Mouse (Mus musculus) cerebellum, postnatal 10 days (tissue): ENCODE data around the gene Khnyn.

ENCODE experiments used
- DNase-seq, 2 experiments: peaks; one replicate each; pipeline ENCODE4 v3.0.0; 2021; ENCODE audit warnings: mixed read lengths in 2 of 2

The Khnyn gene

DNA sequence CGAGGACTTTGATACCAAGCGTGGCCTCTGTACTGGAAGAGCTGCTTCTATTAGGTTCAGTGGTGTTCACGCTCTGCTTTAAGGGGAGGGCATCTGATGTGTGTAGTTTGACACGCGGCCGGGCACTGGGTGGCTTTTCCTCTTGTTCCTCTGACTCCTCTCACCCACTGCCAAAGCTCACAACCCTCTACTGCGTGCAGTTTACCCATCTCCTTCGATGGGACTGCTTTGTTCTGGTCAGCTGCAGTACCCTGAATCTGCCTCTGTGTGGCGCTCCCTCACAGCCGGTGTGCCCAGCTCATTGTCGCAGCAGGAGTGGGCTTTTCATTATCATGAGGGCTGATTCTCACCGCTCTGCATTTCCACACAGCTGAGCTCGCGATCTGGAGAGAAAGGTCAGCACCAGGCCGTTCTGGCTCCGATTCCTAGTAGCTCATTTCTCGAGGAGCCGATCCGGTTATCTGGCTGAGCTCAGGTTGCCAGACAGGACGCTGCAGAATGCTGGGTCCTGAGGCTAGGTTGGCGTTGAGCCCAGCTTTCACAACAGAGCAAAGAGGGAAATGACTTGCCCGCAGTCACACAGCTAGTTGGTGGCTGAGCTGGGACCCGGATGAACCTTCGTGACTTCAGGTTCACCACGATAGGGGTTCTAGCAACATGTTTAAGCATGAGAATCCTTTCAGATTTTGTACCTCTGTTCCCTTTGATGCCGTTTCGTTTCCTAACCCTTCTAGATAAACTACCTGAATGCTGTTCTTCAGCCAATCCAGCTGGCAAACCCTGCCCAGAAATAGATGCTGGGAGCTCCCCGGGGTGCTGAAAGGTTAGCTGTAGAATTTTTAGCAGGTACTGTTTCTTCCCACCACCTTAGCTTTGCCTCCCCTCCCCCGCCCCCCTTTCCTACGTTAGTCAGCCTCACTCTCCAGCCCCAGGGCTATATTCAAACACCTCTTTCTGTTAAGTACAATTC lies 10.7 kb upstream of the Khnyn start:
- peak; percentile 93 to 96 for DNase-seq

DNA sequence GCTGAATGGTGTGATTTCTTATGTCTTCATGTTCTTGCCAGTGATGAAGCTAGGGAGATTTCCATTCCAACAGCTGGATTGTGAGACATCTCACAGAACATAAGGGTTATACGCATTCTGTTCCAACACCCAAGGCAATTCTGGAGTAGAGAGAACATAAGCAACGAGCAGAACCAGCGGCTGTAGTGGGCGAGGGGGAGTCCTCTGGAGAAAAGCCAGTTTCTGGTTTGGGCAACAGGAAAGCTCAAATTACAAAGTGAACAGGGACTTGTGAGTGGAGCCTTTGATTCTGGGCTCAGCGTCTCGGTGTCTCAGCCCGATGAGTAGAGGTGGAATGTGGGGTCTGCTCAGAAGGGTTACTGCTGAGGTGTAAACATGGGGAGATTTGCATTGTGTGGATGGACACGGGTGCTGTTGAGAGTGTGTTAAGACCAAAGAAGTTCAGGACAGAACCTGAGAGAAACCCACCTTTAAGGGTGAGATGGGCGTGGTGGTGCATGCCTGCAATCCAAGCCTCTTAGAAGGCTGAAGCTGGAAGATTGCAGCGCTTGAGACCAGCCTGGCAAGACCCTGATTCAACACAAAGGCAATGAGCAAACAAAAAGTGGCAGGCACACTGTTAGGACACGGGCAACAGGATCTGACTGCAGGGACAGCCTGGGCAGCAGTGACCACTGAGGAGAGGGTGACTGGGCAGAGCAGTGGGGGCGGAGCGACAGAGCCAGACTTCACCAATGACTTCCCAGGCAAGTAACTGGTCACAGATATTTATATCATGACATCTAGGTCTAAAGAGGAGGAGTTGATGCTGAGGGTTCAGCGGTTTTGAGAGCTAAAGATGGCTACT lies 7.1 kb upstream of the Khnyn start:
- peak in 1 of 2 experiments; percentile 44 for DNase-seq

DNA sequence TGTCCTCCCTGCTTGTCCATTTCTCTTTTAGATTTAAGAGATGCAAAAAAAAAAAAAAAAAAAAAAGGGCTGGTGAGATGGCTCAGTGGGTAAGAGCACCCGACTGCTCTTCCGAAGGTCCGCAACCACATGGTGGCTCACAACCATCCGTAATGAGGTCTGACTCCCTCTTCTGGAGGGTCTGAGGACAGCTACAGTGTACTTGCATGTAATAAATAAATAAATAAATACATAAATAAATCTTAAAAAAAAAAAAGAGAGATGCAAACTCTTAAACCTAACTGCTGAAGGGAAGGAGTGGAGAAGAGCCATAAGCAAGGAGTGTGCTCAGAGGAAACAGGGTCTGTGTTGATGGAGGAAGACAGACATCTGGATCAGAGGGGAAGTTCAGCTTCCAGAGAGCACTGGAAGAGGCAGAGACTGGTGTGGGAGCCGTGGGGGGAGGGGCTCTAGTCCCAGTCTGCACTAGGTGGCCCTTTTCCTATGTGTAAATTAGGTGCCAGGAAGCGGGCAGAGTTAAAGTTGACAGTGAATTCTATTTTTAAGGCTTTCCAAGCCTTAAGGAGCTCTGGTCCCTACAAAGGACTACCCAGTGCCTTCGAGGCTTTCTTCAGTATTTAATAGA lies 6.3 kb upstream of the Khnyn start:
- no peak for DNase-seq

DNA sequence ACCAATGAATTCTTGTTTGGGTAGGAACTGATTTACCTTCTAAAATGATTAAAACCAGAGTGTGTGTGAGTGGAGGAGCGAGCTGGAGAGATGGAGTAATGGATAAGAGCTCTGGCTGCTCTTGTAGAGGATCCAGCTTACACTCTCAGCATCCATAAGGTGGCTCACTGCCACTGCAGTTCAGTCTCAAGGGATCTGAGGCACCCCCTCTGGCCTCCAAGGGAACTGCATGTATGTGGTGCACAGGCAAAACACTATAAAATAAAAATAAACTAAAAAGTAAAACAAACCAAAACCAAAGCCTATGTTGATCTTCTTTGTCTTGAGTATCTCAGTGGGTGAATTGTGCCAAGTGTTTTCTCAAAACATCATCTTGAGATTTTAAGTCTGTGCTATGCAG lies 5.1 kb upstream of the Khnyn start:
- peak; percentile 77 to 83 for DNase-seq

DNA sequence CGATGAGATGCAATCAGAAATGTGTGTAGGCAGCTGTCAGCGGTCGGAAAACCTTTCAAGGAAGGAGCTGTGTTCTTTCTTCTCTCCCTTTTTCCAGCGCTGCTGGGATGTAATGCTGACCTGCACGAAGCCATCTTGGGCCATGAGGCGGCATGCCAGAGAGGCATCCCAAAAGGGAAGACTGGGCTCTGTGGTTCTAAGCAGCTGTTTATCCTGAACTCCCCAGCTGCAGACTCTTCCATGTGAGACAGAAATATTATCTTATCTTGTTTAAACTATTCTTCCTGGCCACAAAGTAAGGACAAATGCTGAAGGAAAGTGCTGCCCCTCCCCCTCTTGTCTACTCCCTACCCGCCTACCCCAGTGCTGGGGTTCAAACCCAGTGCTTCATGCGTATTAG lies 3.8 kb upstream of the Khnyn start:
- DNase-seq, result no peak

DNA sequence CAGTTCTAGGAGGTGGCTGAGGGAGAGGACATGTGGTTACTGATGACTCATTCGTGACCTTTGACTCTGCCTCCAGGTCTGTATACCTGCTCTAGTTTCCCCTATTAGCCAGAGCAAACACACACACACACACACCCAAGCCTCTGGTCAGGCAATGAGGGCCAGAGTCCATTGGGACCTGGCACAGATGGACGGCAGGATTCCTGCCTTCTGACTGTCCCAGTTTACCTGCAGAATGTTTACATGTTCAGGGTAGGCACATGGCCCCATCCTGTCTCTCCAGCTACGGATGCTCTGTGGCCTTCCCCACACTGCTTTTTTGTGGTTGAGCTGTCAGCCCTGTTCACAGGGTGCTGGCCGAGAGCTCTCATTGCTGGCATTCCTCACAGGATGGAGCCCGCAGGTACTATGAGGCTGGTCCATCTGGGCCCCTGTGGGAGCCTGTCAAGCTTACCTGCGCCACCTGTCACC lies 2.5 kb upstream of the Khnyn start:
- DNase-seq, result peak; percentile 82 to 88

DNA sequence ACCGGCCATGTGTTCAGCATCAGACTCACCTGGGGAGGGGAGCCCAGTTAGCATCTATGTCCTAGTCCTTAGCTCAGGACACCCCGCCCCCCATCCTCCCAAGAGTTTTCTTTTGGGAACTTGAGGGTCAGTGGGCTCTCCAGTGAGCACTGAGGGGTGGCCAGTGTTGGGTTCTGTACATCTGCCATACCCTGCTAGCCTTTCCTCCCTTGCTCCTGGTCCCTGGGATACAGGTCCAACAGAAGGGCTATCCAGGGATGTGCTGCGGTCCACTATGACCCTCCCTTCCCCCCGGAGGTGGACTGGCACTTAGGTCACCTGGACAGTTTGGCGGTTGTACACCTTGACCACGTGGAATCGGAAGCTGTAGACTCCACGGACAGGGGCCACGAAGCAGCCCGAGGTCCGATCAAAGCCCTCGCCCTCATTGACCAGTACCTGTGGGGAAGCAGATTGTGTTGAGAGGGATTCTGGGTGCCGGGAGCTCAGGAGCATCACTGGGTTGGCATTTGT lies 1.5 kb upstream of the Khnyn start:
- peak in 1 of 2 experiments; percentile 55 for DNase-seq

DNA sequence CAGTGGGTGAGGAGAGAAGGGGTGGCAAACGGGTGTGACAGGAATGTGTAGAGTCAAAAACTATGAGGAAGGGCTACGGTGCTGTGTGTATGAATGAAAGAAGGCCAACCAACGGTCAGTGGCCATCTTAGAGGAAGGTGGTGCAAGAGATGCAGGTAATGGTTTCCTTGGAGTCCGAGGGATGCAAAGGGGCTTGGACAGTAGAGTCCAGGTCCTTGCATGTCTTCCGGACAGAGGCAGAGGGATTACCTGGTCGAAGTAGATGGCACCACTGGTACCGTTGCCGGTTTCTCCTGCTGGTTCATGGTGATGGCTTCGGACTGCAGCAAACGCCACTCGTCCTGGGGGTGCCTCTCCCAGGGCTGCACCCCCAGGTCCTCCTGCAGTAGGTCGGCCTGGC lies 1.1 kb upstream of the Khnyn start:
- no peak for DNase-seq

DNA sequence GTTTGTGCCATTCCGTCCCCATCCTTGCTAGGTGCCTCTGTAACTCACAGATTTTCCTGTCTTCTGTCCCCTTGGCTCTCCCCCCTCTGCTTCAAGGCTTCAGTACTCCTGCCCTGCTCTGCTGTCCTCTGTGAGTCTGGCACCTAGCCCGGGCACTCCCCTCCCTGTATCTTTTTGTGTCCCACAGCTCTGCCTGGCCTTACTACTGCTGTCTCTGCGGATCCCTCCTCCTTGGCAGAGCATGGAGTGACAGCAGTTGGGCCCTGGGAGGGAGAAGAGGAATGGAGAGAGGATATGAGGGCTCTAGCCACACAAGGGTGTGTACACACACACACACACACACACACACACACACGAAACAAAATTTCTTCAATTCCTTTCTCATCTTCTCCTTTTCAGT lies 581 bp upstream of the Khnyn start, which contains the start of gene Cbln3:
Cbln3 (minus strand) TSS at position 227 of the 400 bp plus-strand sequence.
- DNase-seq, result peak; percentile 96 to 97

DNA sequence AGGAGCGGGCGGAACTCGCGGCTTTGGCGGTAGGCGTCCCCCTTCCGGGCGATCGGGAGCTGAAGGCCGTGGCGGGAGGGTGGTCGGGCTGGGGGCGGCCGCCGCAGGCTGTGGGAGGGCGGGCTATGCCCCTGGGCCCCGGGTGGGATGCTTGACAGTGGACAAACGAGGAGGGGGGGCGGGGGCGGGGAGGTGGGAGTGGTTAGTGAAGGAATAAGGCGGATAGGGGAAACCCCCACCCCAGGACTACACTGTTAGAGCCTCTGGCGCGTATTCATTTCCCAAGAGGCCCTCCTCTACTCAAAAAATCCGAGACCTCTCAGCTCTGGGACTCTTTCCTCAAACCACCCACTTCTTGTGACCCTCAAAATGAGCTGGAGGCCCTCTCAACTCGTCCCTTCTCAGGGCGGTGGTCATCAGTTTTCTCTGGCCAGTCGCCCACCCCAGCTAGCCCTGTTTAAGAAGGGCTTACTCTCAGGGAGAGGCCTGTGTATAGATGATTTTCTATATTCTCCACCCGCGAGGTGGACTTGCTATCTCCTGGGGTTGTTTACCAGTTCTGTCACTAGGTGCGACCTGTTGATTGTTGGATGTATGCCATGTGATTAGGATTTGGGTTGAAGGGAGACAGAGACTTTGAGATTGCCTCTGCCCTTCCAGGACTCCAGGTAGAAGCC lies 505 bp downstream of the Khnyn start:
- peak; percentile 64 to 81 for DNase-seq

DNA sequence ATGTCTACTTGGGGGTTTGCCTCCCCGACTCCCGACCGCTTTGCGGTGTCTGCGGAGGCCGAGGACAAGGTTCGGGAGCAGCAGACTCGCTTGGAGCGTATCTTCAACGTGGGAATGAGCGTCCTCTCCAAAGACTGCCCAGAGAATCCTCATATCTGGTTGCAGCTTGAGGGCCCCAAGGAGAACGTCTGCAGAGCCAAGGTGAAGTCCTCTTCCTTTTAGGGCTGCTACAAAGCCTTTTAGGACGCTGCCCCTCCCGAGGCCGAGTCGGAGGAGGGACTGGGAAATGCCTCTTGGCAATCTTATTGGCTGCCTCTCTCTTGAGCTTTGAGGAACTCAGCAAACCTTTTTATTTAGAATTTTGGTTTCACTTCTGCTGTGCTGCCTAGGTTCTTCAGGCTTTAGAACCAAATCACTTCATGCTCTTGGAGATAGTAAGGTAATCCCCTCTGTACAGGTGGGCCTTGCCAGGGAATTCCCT lies 1.1 kb downstream of the Khnyn start:
- DNase-seq, result peak in 1 of 2 experiments; percentile 58

DNA sequence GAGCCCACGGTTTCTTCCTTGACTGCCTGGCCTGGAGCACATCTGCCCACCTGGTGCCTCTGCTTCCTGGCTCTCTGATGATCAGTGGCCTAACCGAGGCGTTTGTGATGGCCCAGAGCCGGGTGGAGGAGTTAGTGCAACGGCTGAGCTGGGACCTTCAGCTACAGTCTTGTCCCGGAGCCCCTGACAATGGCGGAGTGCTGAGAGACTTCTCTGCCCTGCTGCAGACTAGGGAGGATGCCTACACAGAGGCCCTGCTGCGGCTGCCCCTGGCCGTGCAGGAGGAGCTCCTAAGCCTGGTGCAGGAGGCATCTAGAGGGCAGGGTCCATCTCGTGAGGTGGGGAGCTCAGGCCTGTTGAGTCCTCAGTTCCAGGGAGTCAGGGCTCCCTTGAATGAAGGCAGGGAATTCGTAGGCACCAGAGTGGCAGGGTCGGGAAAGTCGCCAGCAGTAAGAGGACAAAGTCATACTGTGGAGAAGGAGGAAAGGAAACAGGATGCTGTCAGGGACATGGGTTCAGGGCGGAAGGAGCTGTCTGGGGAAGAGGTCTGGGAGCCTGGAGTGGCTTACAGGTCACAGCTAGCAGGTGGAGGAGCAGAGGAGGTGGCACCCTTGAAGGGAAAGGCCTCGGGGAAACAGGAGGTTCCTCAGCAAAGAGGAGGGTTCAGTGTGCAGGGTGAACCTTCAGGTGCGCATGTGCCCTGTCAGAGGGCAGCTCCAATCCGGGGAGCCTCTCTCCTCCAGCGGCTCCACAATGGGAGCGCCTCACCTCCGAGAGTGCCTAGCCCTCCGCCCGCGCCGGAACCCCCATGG lies 2.0 kb downstream of the Khnyn start:
- peak in 1 of 2 experiments; percentile 33 for DNase-seq

DNA sequence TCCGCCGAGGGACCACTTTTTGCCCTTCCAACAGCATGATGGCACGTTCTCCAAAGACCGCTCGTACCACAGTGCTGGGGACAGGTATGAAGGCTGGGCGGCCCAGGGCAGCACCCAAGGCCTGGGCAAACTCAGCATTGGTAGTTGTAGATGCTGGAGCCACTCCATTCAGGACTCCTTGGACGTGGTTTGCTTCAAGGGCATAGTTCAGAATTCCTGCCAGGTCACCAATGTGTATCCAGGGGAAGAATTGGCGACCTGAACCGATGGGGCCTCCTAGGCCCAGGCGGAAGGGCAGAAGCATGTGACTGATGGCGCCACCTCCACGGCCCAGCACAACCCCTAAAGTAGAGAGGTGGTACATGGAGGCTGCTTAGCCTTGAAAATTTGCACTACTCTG lies 12.9 kb downstream of the Khnyn start:
- peak in 1 of 2 experiments; percentile 29 for DNase-seq

DNA sequence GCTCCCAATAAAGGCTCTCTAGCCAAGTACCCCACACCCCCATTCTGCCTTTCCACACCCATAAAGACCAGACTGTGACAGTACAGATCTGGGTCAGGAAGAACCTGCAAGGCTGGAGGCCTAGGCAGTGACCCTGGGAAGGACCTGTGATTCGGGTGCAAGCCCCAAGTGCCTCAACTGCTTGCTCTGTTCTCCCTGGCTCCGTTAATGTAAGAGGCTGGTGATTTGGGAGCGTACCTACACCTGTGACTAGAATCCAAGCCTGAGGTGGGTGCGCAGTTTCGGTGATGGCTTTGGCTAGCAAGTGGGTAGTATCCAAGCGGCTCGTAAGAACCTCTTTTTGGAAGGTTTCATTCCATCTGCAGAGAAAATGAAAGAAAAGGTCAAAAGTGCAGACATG lies 14.2 kb downstream of the Khnyn start:
- peak in 1 of 2 experiments; percentile 24 for DNase-seq

DNA sequence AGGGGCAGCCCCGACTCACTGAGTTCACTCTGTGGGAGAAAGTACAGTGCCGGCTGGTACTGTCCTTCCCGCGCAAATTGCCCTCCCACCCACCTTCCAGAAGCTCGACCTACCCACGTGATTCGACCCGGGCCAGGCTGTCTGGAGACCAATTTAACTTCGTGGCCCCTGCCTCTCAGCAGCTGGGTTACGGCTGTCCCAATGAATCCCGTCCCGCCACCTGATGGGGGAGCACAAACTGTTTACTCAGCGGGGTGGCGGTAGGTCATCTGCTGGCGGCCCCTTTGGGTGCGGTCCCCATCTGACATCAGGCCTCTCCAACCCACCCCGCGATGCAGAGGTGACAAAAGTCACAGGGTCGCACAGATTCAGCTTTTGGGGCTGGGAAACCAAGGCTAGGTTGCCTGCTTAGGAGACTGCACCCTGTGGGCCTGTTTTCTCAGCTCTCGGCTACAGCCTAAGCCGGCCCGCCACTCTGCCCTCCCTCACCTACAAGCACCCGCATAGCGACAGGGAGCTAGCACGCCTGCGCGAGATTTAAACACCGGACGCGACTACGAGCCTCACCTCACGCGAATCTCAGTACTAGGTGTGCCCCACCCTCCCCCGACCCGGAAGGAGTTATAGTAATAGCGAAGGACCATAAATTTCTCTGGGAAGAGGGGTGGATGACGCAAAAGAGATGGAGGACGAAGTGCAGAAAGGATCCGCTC lies 15.1 kb downstream of the Khnyn start, which contains the start of gene Sdr39u1:
Sdr39u1 (minus strand) TSS at position 593 of the 713 bp plus-strand sequence.
- peak; percentile 93 to 95 for DNase-seq

DNA sequence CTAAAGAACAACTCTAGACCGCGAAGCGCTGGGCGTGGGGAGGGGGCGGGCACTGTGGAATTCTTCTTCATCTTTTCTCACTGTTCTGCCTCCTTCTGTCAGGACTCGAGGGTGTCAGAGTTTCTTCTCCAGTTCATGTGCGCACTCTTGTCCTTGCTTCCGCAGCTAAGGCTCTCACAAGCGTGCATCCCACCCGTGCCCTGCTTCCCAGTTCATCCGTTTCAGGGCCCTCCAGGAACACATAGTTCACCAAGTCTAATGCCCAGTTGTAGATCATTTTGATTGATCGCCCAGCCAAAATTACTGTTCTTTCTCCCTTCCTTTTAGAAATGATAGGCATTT lies 15.6 kb downstream of the Khnyn start:
- DNase-seq, result no peak

DNA sequence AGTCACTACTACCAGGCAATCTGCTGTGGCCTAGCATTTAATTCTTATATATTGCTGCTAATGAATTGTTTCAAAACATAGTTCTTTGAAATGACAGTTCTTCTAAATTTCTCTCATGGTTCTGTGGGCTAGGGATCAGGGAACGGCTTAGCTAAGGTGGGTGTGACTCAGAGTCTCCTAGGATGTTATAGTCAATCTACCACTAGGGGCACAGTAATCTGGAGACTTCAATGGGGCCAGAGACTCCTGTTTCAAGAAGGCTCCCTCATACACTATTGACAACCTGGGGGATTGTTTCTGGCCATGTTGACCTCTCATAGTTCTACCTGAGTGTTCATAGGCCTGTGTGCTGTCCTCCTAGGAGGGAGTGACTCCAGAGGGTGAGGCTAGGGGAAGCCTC lies 20.8 kb downstream of the Khnyn start:
- peak in 1 of 2 experiments; percentile 36 for DNase-seq

DNA sequence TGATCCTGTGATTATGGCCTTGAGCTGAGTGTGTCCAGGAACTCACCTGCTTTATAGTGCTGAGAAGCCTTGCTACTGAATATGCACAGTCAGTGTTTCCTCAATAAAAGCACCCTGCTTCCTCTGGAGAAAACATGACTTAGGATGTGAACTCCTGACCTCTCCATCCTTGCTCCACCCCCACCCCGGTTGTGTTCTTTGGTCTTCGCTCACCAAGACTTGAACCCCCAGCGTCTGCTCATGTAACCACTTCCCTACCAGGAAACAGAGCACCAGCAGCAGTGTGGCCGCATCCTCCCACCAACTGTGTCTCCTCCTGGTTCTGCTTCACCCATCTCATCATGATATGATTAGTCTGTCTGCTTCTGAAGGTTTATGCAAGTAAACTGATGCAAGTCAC lies 28.7 kb downstream of the Khnyn start:
- DNase-seq, result no peak

DNA sequence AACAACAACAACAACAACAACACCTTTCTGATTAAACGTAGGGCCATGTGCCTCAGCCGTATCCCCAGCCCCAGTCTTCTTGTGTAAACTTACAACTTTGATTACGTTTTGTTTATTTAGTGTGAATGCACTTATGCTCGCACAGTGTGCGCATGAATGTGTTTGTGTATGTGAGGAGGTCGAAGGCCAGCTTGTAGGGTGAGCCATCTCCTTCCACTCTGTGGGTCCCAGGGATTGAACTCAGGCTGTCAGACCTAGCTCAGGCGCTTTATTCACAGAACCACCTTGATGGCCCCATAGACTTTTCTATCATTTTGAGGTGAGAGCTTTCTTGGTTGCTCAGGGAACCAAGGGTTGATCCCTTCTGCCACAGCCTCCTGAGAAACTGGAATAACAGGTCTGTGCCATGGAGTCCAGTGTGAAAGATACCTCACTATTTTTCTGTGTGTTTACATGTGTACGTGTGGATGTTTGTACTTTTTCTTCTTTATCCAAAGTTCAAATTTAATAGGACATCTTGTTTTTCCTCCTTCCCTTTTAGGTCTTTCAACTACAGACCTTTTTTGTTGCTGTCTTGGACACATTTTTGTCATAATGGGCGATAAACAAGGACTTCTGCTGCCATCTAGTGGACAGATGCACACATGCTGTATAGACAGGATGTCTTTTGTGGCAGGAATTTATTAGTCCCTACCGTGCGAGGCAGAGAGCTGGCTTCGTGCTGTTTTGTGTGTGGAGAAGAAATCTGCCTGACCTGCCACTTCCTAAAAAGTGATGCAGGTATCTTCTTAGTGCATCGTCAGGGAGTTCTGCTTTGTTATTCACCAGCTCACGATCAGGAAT lies 33.7 kb downstream of the Khnyn start:
- DNase-seq, result peak; percentile 90 to 95
